Mouse (Mus musculus) heart, postnatal 0 days (tissue): ENCODE results near the gene Reep6.
A peak's percentile ranks its signal among the peaks of the same experiment; 100 is the strongest.

ENCODE experiments used
- CTCF ChIP-seq: IDR thresholded peaks from 2 replicates; pipeline ENCODE4 v1.5.1; 2016; ENCODE audit warnings: antibody characterized with exemption, control low read depth, low read depth
- EP300 ChIP-seq: IDR thresholded peaks from 2 replicates; pipeline ENCODE4 v1.6.1; 2016; ENCODE audit warnings: antibody characterized with exemption, low read depth

DNA sequence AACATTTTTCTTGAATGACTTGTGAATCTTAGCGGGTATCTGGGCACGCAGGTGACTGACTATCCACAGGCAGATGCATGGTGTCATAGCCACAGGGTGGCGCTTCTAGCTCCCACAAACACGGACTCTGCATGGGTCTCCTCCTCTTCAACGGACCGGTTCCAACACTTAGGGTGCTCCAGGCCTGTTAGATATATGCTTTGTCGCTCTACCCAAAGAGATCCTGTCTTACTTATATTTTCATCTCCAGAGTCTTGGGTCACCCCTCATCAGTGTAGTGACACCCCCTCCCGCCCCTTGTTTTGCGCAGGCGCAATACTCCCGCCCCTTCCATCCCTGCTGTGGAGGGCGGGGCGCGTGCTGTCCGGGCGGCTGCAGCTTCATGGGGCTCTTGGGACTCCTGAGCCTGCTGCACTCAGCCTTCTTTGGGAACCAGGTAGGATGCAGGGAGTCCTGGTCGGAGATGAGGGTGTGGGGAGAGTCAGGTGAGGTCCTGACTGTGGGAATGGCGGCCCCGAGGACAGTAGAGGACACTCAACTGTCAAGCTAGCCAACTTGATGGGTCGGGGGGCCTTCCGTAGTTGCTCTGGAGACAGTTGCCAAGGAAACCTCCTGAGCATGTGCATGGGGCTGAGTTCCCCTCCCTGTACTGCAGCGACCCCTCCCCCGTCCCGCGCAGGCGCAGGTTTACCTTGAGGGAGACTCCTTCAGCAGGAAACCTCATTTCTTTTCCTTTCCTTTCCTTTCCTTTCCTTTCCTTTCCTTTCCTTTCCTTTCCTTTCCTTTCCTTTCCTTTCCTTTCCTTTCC, 33.9 kb upstream of the Reep6 start, which contains the start of gene Apc2:
- TF ChIP-seq CTCF, result peak; percentile 61
- TF ChIP-seq EP300, result no peak
